Mouse (Mus musculus) limb, embryonic 13.5 days (tissue): ENCODE measurements around the gene Sppl2c. TPM values are rescaled to one million over a fixed set of nuclear protein-coding genes. Genes with fewer than 3 reads are reported as not detected.

Source experiments
- ATAC-seq: fragments of 200-750 bp; cut with Nextera tagmentation; 2 replicates; pipeline ENCODE4 v1.8.0; 2017; ENCODE audit warnings: low read depth, moderate number of reproducible peaks, moderate TSS enrichment; ENCODE audit not compliant: low FRiP score
- H3K27ac ChIP-seq: fragments of 300-500 bp; sonication (generic); 2 replicates; pipeline ENCODE4 v1.5.1; 2015; ENCODE audit warnings: inconsistent platforms, mild to moderate bottlenecking, moderate library complexity
- H3K27me3 ChIP-seq: fragments of 300-500 bp; sonication (generic); 2 replicates; pipeline ENCODE4 v1.6.1; 2015; ENCODE audit warnings: mild to moderate bottlenecking, inconsistent platforms
- H3K36me3 ChIP-seq: fragments of 300-500 bp; sonication (generic); 2 replicates; pipeline ENCODE4 v1.6.1; 2015; ENCODE audit warnings: inconsistent platforms, mild to moderate bottlenecking, moderate library complexity
- H3K4me1 ChIP-seq: fragments of 300-500 bp; sonication (generic); 2 replicates; pipeline ENCODE4 v1.6.1; 2015; ENCODE audit warnings: inconsistent platforms
- H3K4me2 ChIP-seq: fragments of 300-500 bp; sonication (generic); replicated peaks from 2 replicates; pipeline ENCODE4 v1.6.1; 2015; ENCODE audit warnings: inconsistent platforms, mild to moderate bottlenecking, moderate library complexity
- H3K4me3 ChIP-seq: fragments of 300-500 bp; sonication (generic); 2 replicates; pipeline ENCODE4 v1.5.1; 2015; ENCODE audit warnings: moderate library complexity, mild to moderate bottlenecking, inconsistent platforms
- H3K9ac ChIP-seq: fragments of 300-500 bp; sonication (generic); 2 replicates; pipeline ENCODE4 v1.6.1; 2015; ENCODE audit warnings: mild to moderate bottlenecking, inconsistent platforms
- H3K9me3 ChIP-seq: fragments of 300-500 bp; sonication (generic); 2 replicates; pipeline ENCODE4 v1.6.1; 2016; ENCODE audit warnings: inconsistent platforms
- WGBS: fragments of 180-500 bp; shearing (Covaris S2); methylation state at CpG from one replicate; pipeline ENCODE4 v1.1.7; 2015; 5-methylcytosine and 5-hydroxymethylcytosine counted together
- polyA plus RNA-seq: library from polyadenylated mRNA; unstranded; fragments of >200 nt; fragmentation: Nextera tagmentation; extraction: Ambion mirVana; gene quantifications from 2 replicates; pipeline ENCODE4 v1.2.1, GENCODE M21; 2015

Gene Sppl2c
- polyA plus RNA-seq = not detected in 2 replicates

DNA sequence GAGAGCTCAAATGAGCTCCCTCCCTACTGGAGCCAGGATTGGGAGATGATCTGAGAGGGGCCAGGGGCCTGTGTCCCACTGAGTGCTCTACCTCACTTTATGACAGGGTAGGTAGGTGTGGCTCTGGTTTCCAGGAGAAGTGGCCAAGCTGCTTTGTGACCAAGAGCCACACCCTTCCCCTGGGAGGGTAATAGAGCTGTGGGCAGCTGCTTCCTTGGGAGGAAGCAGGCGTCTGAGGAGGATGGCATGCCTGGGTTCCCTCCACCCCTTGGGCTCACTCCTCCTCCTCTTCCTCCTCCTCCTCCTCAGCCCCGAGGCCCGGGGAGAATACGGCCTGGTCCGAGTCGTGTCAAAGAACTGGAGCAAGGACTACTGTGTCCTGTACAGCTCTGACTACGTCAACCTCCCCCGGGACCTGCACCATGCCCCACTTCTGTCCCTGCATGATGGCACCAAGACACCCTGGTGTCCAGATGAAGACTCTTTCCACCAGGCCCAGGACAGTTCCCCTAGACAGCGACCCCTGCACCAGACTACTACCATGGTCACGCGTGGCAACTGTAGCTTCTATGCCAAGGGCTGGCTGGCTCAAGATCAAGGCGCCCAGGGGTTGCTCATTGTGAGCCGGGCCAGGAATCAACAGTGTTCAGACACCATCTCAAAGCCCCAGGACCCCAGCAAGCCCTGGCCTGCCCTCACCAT lies at the start of gene Sppl2c:
TSS of gene Sppl2c (plus strand) at position 193 of the 702 bp plus-strand sequence.
- Histone ChIP-seq H3K27ac (no peak within 1 kb of the TSS), H3K4me2 (no peak within 1 kb of the TSS), H3K9ac (no peak within 1 kb of the TSS), H3K4me3 (no peak within 1 kb of the TSS), H3K4me1 (no peaks in the 10 kb centered on the region), H3K9me3 (no peaks in the 10 kb centered on the region), H3K36me3 (no peaks in the 10 kb centered on the region), H3K27me3 (no peaks in the 10 kb centered on the region)
- no peak for ATAC-seq
- 79% methylated on average over 13 of the region's 13 CpGs for WGBS

DNA sequence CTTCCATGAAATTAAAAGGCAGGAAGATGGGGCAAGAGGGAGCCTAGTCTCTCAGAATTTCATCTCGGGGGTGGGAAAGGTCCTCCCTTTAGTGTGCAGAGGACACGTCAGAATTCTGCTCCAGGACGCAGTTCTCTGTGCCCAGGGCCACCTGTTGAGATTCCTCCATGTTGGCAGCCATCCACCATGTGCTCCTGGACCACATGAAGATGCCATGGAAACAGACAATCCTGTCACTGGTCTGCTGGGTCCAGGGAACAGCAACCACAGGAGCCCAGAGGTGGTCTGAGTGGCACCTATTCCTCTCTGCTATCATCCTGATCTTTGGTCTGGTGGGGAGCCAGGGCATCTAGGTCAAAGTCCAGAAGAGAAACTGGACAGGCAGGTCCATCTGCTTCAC lies 47.2 kb upstream of the Sppl2c start:
- Histone ChIP-seq H3K4me2 (no peak overlapping the region), H3K27ac (no peak overlapping the region)
- 51% methylated on average over 3 of the region's 3 CpGs for WGBS

DNA sequence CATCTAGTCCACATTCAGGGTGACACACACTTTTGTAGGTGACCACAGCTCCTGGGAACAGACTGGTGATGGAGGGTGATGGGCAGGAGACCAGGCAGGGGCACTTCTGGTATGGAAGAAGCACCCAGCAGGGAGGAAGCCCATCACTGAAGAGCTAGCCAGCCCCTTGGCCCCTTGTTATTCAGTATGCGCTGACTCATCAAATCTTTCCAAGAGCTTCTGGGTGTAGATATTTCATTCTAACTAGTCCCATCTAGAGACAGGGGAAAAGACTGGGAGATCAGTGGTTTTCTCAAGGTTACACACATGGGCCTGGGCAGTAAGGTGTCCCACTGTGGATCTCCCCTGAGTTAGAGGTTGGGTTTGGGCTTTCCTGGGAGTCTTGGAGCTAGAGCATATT lies 41.2 kb upstream of the Sppl2c start:
- no peak overlapping the region for H3K27ac ChIP-seq
- H3K9ac ChIP-seq = no peak overlapping the region
- whole genome bisulfite sequencing = 100% methylated on average over 1 of the region's 1 CpGs
- no peak for ATAC-seq
- H3K4me3 ChIP-seq = no peak overlapping the region
- H3K4me2 ChIP-seq = no peak overlapping the region
- no peaks in the 10 kb centered on the region for H3K4me1 ChIP-seq
- H3K27me3 ChIP-seq = peaks cover 3% of the 10 kb centered on the region; the same call in 1 of the 2 replicates
- H3K36me3 ChIP-seq = no peaks in the 10 kb centered on the region
- H3K9me3 ChIP-seq = no peaks in the 10 kb centered on the region

More for the DNA sequence above, 47.2 kb upstream of the Sppl2c start:
- no peaks in the 10 kb centered on the region for H3K36me3 ChIP-seq
- H3K9ac ChIP-seq = no peak overlapping the region
- peaks cover 55% of the 10 kb centered on the region for H3K27me3 ChIP-seq
- H3K4me1 ChIP-seq = no peaks in the 10 kb centered on the region
- no peak for ATAC-seq
- H3K9me3 ChIP-seq = no peaks in the 10 kb centered on the region
- H3K4me3 ChIP-seq = no peak overlapping the region

DNA sequence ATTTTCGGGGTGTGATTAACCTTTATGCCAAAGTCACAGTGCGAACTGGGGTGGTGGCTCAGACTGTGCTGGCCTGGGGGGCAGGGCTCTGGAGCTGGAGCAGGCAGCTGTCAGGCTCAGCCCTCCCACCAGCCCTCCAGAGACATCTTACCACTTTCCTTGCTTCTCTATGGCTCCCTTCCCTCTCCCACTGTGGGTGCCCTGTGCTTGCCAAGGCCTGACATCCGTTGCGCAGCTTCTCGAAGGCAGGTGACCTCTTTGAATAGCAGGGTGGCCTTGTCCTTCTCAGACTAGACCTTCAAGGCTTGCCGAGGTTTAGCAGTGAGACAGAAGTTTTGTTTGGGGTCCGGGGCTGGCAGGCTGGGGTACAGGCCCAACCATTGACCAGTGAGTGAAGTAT lies 37.3 kb upstream of the Sppl2c start:
- Histone ChIP-seq H3K9ac (no peak overlapping the region), H3K27ac (no peak overlapping the region), H3K27me3 (no peaks in the 10 kb centered on the region), H3K4me3 (no peak overlapping the region), H3K9me3 (no peaks in the 10 kb centered on the region), H3K4me2 (no peak overlapping the region), H3K36me3 (no peaks in the 10 kb centered on the region), H3K4me1 (no peaks in the 10 kb centered on the region)
- no peak for ATAC-seq
- 73% methylated on average over 7 of the region's 7 CpGs for WGBS

DNA sequence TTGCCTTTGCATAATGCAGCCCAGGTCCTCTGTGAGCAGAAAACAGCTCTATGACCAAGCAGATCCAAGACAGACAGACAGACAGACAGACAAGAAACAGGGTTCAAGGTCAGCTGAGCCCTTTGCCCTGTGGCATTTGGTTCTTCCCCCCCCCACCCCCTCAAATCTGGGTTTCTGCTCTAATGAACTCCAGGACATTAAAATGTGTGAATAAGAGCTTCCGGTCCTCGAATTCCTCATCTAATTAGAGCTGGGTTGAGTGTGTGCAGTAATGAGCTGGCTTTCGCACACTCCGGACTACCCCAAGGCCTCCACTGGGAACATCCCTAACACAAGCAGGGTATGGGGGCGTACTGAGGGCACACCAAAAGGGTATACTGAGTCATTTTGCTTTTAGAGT lies 35.2 kb upstream of the Sppl2c start:
- Histone ChIP-seq H3K4me3 (no peak overlapping the region), H3K4me1 (no peaks in the 10 kb centered on the region), H3K9me3 (no peaks in the 10 kb centered on the region), H3K4me2 (no peak overlapping the region), H3K27ac (no peak overlapping the region), H3K36me3 (no peaks in the 10 kb centered on the region), H3K27me3 (no peaks in the 10 kb centered on the region), H3K9ac (no peak overlapping the region)
- no peak for ATAC-seq
- 42% methylated on average over 5 of the region's 5 CpGs for WGBS

DNA sequence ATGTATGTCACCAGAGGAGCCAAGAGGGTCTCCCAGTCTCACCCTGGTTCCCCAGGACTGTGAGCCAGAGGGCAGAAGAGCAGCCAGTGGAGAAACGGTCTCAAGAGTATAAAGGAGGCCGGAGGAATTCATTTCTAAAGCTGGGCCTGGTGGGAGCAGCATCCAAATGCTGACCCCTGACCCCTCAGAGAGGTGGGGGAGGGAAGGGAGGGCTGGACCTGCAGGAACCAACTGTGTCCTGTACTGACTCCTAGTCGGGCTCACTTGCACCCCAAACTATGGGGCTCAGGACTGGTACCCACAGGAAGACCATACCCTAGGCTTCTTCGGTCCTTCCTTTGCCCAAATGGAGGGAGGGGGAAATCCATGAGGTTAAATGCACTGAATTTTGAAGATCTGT lies 31.8 kb upstream of the Sppl2c start:
- Histone ChIP-seq H3K27ac (no peak overlapping the region), H3K27me3 (peaks cover 26% of the 10 kb centered on the region), H3K9me3 (no peaks in the 10 kb centered on the region), H3K4me3 (no peak overlapping the region), H3K36me3 (no peaks in the 10 kb centered on the region), H3K4me1 (peaks cover 12% of the 10 kb centered on the region), H3K4me2 (no peak overlapping the region), H3K9ac (no peak overlapping the region)
- ATAC-seq = no peak
- WGBS = 47% methylated on average over 4 of the region's 4 CpGs

DNA sequence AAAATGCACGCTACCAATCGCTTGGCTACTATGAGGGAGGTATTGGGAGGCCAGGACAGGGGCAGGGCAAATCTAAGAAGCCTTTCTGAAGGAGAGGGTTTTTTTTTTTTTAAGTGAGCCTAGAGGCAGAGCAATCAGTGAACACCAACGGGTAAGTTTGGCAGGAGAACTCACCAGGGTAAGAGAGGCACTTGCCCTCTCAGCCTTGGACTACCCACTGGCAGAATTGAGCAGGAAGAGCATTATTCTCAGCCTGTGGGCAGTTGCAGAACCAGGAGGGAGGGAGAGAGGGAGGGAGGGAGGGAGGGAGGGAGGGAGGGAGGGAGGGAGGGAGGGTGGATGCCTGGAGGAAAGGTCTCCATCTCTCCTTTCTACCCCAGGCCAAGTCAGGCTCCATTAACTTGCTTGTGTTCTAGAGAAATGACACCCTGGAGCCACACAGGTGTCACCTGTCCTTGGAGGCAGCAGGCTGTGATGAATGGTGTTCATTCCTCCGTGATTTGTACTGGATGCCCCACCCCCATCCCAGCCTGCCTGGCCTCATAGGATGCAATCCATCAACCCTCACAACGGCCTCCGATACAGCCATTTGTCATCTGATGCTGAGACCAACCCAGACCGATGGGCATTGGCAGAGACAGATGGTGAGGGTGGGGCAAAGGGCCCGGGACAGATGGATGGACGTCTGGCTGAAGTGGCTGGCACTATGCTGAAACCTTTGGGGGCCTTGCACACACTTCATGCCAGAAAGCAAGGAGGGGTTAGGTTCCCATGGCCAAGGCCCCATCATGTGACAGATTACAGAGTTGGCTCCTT lies 31.1 kb upstream of the Sppl2c start:
- Histone ChIP-seq H3K4me1 (peaks cover 12% of the 10 kb centered on the region), H3K36me3 (no peaks in the 10 kb centered on the region), H3K27ac (no peak overlapping the region), H3K4me2 (no peak overlapping the region), H3K9ac (no peak overlapping the region), H3K4me3 (no peak overlapping the region), H3K27me3 (peaks cover 33% of the 10 kb centered on the region), H3K9me3 (no peaks in the 10 kb centered on the region)
- no peak for ATAC-seq
- WGBS = 24% methylated on average over 9 of the region's 9 CpGs

DNA sequence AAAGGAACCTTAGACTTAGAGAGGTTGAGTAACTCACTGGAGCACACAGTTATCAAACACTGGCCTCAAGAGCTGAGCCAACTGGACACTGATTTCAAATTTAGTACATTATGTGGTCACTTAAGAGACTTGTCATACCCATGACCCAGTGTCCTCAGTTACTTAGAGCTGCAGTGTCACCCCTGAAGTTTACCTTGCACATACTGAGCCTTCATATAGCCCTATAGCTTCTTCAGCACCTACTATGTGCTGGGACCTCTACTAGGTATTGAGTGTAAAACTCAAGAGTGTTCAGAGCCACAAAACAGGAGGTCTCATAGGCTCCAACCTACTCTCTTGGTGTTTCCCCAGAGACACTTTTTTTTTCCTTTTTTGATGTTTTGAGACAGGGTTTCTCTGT lies 30.2 kb upstream of the Sppl2c start:
- Histone ChIP-seq H3K4me3 (no peak overlapping the region), H3K9me3 (no peaks in the 10 kb centered on the region), H3K27me3 (peaks cover 33% of the 10 kb centered on the region), H3K4me2 (no peak overlapping the region), H3K9ac (no peak overlapping the region), H3K36me3 (no peaks in the 10 kb centered on the region), H3K4me1 (peaks cover 12% of the 10 kb centered on the region), H3K27ac (no peak overlapping the region)
- no peak for ATAC-seq

DNA sequence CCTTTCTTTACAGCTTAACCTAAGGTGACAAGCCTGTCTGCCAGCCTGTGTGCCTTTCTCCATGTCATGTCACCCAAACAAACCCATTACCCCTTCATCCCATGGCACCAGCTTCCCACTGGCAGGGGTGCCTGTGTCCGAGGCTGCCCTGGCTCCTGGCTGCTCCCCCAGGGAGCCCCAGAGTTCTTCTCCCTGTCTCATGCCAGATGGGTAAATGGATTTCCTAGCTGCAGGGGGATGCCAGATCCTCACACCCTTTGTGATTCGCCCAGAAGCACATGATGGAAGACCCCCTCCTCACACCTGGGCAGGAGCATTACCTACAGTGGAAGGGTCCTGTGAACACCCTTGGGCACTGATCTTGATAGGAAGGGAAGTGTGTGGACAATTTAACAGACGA lies 29.7 kb upstream of the Sppl2c start:
- no peak overlapping the region for H3K27ac ChIP-seq
- no peak for ATAC-seq
- no peak overlapping the region for H3K9ac ChIP-seq
- no peaks in the 10 kb centered on the region for H3K36me3 ChIP-seq
- WGBS = 66% methylated on average over 3 of the region's 3 CpGs
- H3K4me2 ChIP-seq = no peak overlapping the region
- peaks cover 33% of the 10 kb centered on the region for H3K27me3 ChIP-seq
- peaks cover 12% of the 10 kb centered on the region for H3K4me1 ChIP-seq
- no peak overlapping the region for H3K4me3 ChIP-seq
- H3K9me3 ChIP-seq = no peaks in the 10 kb centered on the region

DNA sequence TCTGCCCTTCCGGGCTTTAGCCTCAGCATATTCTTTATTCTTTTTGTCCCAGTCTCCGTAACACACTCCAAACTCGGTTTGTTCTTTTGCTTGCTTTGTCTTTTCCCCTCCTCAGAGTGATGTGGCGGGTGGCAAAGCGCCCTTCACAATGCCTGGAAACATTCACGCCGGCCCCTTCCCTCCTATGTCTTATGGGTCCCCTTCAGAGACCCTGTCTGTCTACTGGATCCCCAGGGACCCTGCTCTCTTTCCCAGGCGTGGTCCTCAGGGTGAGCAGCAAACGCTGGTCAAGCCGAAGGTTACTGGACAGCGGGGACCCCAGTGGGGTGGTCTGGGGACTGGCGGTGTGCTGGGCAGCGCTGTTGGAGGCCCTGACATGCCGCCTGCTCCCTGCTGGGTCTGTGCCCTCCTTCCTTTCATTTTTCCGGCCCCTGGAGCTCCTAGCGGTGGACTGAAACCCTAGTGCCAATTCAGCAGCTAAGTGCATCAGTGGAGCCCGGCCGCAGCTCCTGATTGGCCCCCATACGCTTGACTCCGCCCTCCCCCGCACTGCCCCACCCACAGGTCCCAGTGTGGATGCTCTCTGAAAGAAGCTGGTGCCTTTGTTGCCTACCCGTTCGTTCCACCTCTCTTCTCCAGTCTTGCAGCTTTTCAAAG lies 28.4 kb upstream of the Sppl2c start:
- Histone ChIP-seq H3K4me1 (peaks cover 12% of the 10 kb centered on the region), H3K4me2 (peak overlapping the region; percentile 73), H3K4me3 (peak overlapping the region; percentile 40), H3K9ac (peak overlapping the region; percentile 45), H3K27ac (no peak overlapping the region), H3K27me3 (peaks cover 33% of the 10 kb centered on the region), H3K9me3 (no peaks in the 10 kb centered on the region), H3K36me3 (no peaks in the 10 kb centered on the region)
- WGBS = 6% methylated on average over 23 of the region's 23 CpGs
- ATAC-seq = peak; percentile 90

DNA sequence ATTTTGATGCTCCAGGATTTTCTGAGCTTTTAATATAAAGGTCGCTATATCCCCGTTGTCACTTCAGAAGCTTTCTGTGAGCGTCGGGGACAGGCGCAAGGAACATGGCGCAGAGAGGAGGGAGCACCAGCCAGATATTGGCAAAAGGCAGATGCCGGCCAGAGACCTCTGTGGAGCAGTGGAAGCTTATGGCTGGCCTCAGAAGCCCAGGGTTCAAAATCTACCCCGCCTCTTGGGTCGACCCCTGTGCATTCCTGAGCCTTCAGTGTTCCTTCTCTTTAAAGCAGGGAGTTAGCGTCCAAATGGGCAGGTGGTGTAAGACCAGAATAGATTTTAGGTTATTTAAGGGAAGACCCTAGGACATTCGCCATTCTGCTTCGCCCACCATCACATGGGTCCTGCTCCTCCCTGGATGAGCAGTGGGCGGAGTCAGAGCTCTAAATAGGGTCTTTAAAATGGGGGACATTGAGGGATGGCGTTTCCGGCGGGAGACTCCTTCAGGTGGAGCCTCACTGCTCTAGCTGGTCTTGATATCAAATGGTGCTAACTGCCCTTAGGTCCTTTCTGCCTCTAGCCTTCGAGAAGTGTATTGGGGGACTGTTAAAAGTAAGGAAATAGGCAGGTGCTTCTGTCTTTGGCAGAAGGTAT lies 27.7 kb upstream of the Sppl2c start:
- H3K9me3 ChIP-seq = no peaks in the 10 kb centered on the region
- WGBS = 7% methylated on average over 17 of the region's 17 CpGs
- ATAC-seq = no peak

DNA sequence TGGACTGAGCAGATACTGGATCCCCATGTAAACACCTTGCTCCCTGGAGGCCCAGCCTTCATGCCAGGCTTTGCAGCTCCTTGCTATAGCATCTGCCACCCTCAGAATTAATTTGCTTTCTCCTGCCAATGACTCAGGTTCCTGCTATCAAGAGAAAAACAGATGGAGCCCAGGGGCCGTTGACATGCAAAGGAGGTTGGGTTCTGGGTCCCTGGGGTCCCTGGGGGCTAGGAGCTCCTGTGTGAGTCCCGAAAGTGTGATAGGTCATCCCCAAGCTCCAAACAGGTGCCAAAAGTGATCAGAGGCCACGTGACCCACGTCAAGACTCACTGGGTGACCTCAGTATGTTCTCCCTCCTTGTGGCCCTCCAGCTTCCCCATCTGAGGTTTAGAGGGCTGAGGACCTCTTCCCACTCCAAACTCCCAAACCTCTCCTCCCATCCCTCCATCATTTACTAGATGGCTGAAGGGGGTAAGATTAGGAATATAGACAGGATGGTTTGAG lies 26.3 kb upstream of the Sppl2c start:
- H3K27me3 ChIP-seq = peaks cover 33% of the 10 kb centered on the region
- peaks cover 12% of the 10 kb centered on the region for H3K4me1 ChIP-seq
- H3K27ac ChIP-seq = no peak overlapping the region
- H3K4me2 ChIP-seq = no peak overlapping the region
- no peak for ATAC-seq
- 74% methylated on average over 4 of the region's 4 CpGs for WGBS
- H3K9me3 ChIP-seq = no peaks in the 10 kb centered on the region
- no peak overlapping the region for H3K9ac ChIP-seq
- no peak overlapping the region for H3K4me3 ChIP-seq
- no peaks in the 10 kb centered on the region for H3K36me3 ChIP-seq

More for the DNA sequence above, 27.7 kb upstream of the Sppl2c start:
- Histone ChIP-seq H3K27me3 (peaks cover 33% of the 10 kb centered on the region), H3K4me1 (peaks cover 12% of the 10 kb centered on the region), H3K4me2 (peak overlapping the region; percentile 73), H3K9ac (peak overlapping the region; percentile 45), H3K36me3 (no peaks in the 10 kb centered on the region), H3K4me3 (peak overlapping the region; percentile 40), H3K27ac (no peak overlapping the region)
